Mouse (Mus musculus) lung, adult 18-20 months (tissue): ENCODE data around the gene Slc7a8.

Experiments
- DNase-seq, 2 experiments: peaks; one replicate each; pipeline ENCODE4 v3.0.0; 2022; ENCODE audit warnings: mixed read lengths in 2 of 2

Gene Slc7a8

GRCm38 (mm10) chr14:54695042-54695441 is 86.7 kb downstream of the Slc7a8 start:
- DNase-seq, result no peak

GRCm38 (mm10) chr14:54687251-54687650 is 94.5 kb downstream of the Slc7a8 start:
- no peak for DNase-seq

DNA sequence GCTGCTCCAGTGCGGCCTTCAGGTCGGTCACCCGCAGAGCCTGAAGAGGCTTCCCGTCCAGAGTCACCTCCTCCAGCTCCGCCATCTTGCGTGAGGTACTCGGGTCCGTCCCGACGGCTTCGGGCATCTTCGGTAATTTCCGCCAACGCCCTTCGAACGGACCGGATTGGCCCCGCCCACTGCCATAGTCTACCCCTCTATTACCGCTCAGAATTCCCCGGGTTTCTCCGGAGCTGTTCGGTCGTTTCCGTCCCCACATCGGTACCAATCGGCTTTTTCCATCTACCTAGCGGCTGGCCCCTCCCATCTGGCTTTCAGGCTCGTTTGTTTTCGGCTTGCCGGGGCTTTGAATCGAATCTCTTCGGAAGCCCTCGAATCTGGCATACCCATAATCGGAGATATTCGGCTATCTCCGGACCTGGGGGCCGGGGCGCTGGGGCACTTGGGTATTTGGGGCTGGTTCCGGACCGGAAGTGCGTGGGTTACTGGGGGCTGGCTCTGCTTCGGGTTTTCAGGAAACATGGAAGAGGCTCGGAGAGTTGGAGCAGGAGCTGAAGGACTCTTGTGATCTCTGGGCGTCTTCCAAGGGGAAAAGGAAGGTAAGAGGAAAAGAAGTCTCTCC is 95.1 kb downstream of the Slc7a8 start, which contains the start of gene Acin1:
TSS of gene Acin1 (minus strand) at position 410 of the 622 bp plus-strand sequence.
- DNase-seq, result peak; percentile 100

DNA sequence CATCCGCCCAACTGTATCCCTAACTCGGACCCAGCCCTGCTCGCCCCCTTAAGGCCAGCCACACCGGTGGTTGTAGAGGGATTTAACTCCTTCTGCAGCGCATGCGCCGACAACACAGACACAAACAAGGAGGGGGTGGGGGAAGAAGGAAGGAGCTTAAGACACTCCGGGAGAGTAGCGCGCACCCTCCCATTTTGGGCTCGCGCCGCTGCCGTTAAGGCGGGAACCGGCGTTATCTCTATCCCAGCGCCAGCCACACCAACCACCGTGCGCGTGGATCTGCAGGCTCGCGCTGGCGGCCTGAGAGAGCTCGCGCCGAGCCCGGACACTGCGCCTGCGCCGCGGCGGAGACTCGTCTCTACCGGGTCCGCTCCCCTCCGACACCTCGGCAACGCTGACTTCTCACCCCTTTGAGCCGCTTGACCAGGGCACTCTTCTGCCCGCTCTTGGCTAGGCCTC is 95.7 kb downstream of the Slc7a8 start, which contains the start of gene 1700123O20Rik:
TSS of gene 1700123O20Rik (plus strand) at position 154 of the 459 bp plus-strand sequence.
- peak in 1 of 2 experiments; percentile 80 for DNase-seq

GRCm38 (mm10) chr14:54685471-54685870 is 96.3 kb downstream of the Slc7a8 start:
- DNase-seq, result no peak

- DNase-seq, result no peak
Observed at GRCm38 (mm10) chr14:54682396-54682795, 99.3 kb downstream of the Slc7a8 start.

GRCm38 (mm10) chr14:54678657-54679304 is 103.0 kb downstream of the Slc7a8 start:
- DNase-seq, result no peak

DNA sequence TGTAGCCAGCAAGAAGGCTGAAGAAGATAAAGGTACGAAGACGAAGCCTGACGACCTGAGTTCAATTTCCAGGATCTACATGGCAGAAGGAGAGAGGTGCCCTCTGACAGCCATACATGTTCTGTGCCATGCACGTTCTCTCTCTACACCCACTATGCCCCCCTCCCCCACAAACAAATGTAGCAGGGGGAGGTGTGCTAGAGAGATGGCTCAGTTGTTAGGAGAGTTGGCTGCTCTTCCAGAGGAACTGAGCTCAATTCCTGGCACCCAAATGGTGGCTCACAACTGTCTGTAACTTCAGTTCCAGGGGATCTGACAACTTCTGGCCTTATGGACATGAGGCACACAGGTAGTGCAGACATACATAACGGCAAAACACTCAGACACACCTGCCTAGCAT is 105.5 kb downstream of the Slc7a8 start:
- no peak for DNase-seq

- peak; percentile 56 to 69 for DNase-seq
Observed at GRCm38 (mm10) chr14:54674317-54674716, 107.4 kb downstream of the Slc7a8 start.
